Mouse (Mus musculus) forebrain, embryonic 10.5 days (tissue): ENCODE measurements around the gene Npas2. TPM values are rescaled to one million over a fixed set of nuclear protein-coding genes. Genes with fewer than 3 reads are reported as not detected.

Experiments used
- DNase-seq: peaks from one replicate; pipeline ENCODE4 v3.0.0-alpha.2; 2017; ENCODE audit warnings: low spot score; ENCODE audit errors: extremely low spot score
- H3K27ac ChIP-seq: fragments of 300-500 bp; sonication (generic); 2 replicates; pipeline ENCODE4 v1.5.1; 2016; ENCODE audit warnings: mild to moderate bottlenecking
- H3K27me3 ChIP-seq: fragments of 300-500 bp; sonication (generic); 2 replicates; pipeline ENCODE4 v1.6.1; 2016; ENCODE audit warnings: mild to moderate bottlenecking; ENCODE audit not compliant: poor library complexity, severe bottlenecking
- H3K36me3 ChIP-seq: fragments of 300-500 bp; sonication (generic); replicated peaks from 2 replicates; pipeline ENCODE4 v1.6.1; 2016; ENCODE audit warnings: mild to moderate bottlenecking, moderate library complexity
- H3K4me1 ChIP-seq: fragments of 300-500 bp; sonication (generic); 2 replicates; pipeline ENCODE4 v1.6.1; 2016
- H3K4me3 ChIP-seq: fragments of 300-500 bp; sonication (generic); 2 replicates; pipeline ENCODE4 v1.5.1; 2016; ENCODE audit warnings: mild to moderate bottlenecking, moderate library complexity
- H3K9me3 ChIP-seq: fragments of 300-500 bp; sonication (generic); 2 replicates; pipeline ENCODE4 v1.6.1; 2016; ENCODE audit warnings: mild to moderate bottlenecking, moderate library complexity
- WGBS: fragments of 180-500 bp; shearing (Covaris S2); methylation state at CpG from one replicate; pipeline ENCODE4 v1.1.7; 2016; 5-methylcytosine and 5-hydroxymethylcytosine counted together
- polyA plus RNA-seq: library from polyadenylated mRNA; unstranded; fragments of >200 nt; fragmentation: Nextera tagmentation; extraction: Ambion mirVana; gene quantifications from 2 replicates; pipeline ENCODE4 v1.2.1, GENCODE M21; 2016

Npas2 gene
- polyA plus RNA-seq, 1 experiment from 2014 or later: not detected

GRCm38 (mm10) chr1:39280391-39280790 lies 86.9 kb downstream of the Npas2 start:
- 92% methylated on average over 7 of the region's 7 CpGs for WGBS
- Histone ChIP-seq H3K4me1 (no peaks in the 10 kb centered on the region; the same call in 1 of the 2 replicates), H3K4me3 (no peak overlapping the region), H3K9me3 (0 out of 2 replicates have a peak, but pooled peaks cover 8% of the 10 kb centered on the region), H3K36me3 (no peaks in the 10 kb centered on the region), H3K27me3 (no peaks in the 10 kb centered on the region), H3K27ac (no peak overlapping the region)
- no peak for DNase-seq

GRCm38 (mm10) chr1:39280989-39281875 lies 87.7 kb downstream of the Npas2 start:
- Histone ChIP-seq H3K36me3 (no peaks in the 10 kb centered on the region), H3K9me3 (0 out of 2 replicates have a peak, but pooled peaks cover 8% of the 10 kb centered on the region), H3K27ac (no peak overlapping the region), H3K4me3 (no peak overlapping the region), H3K27me3 (no peaks in the 10 kb centered on the region), H3K4me1 (no peaks in the 10 kb centered on the region; the same call in 1 of the 2 replicates)
- WGBS: 91% methylated on average over 15 of the region's 15 CpGs
- DNase-seq: no peak

- H3K4me1 ChIP-seq: no peaks in the 10 kb centered on the region; the same call in 1 of the 2 replicates
- DNase-seq: no peak
- no peak overlapping the region for H3K27ac ChIP-seq
- H3K27me3 ChIP-seq: no peaks in the 10 kb centered on the region
- 88% methylated on average over 5 of the region's 5 CpGs for WGBS
- 0 out of 2 replicates have a peak, but pooled peaks cover 5% of the 10 kb centered on the region for H3K9me3 ChIP-seq
- H3K36me3 ChIP-seq: no peaks in the 10 kb centered on the region
- H3K4me3 ChIP-seq: no peak overlapping the region
Observed at GRCm38 (mm10) chr1:39281888-39282287, 88.4 kb downstream of the Npas2 start.

- H3K36me3 ChIP-seq: no peaks in the 10 kb centered on the region
- no peaks in the 10 kb centered on the region for H3K27me3 ChIP-seq
- H3K27ac ChIP-seq: no peak overlapping the region
- WGBS: 83% methylated on average over 7 of the region's 7 CpGs
- DNase-seq: no peak
- H3K9me3 ChIP-seq: no peaks in the 10 kb centered on the region
- no peaks in the 10 kb centered on the region; the same call in 1 of the 2 replicates for H3K4me1 ChIP-seq
- H3K4me3 ChIP-seq: no peak overlapping the region
Observed at GRCm38 (mm10) chr1:39283323-39283722, 89.8 kb downstream of the Npas2 start.

GRCm38 (mm10) chr1:39284786-39285185 lies 91.3 kb downstream of the Npas2 start:
- no peaks in the 10 kb centered on the region for H3K9me3 ChIP-seq
- no peak for DNase-seq
- no peaks in the 10 kb centered on the region for H3K27me3 ChIP-seq
- no peak overlapping the region for H3K4me3 ChIP-seq
- no peaks in the 10 kb centered on the region; the same call in 1 of the 2 replicates for H3K4me1 ChIP-seq
- 94% methylated on average over 16 of the region's 16 CpGs for WGBS
- H3K36me3 ChIP-seq: no peaks in the 10 kb centered on the region
- no peak overlapping the region for H3K27ac ChIP-seq

- H3K36me3 ChIP-seq: no peaks in the 10 kb centered on the region
- no peaks in the 10 kb centered on the region for H3K27me3 ChIP-seq
- DNase-seq: no peak
- H3K9me3 ChIP-seq: no peaks in the 10 kb centered on the region
- no peak overlapping the region for H3K27ac ChIP-seq
- H3K4me1 ChIP-seq: no peaks in the 10 kb centered on the region
- H3K4me3 ChIP-seq: no peak overlapping the region
- WGBS: 93% methylated on average over 9 of the region's 9 CpGs
Observed at GRCm38 (mm10) chr1:39287076-39287475, 93.5 kb downstream of the Npas2 start.

- H3K4me3 ChIP-seq: no peak overlapping the region
- no peaks in the 10 kb centered on the region for H3K9me3 ChIP-seq
- H3K27me3 ChIP-seq: no peaks in the 10 kb centered on the region
- H3K36me3 ChIP-seq: no peaks in the 10 kb centered on the region
- WGBS: 89% methylated on average over 4 of the region's 4 CpGs
- H3K27ac ChIP-seq: no peak overlapping the region
- DNase-seq: no peak
- no peaks in the 10 kb centered on the region for H3K4me1 ChIP-seq
Observed at GRCm38 (mm10) chr1:39287831-39288230, 94.3 kb downstream of the Npas2 start.

- H3K27ac ChIP-seq: no peak overlapping the region
- no peaks in the 10 kb centered on the region for H3K27me3 ChIP-seq
- no peak overlapping the region for H3K4me3 ChIP-seq
- WGBS: 86% methylated on average over 3 of the region's 3 CpGs
- H3K36me3 ChIP-seq: no peaks in the 10 kb centered on the region
- no peaks in the 10 kb centered on the region for H3K4me1 ChIP-seq
- no peak for DNase-seq
- no peaks in the 10 kb centered on the region for H3K9me3 ChIP-seq
Observed at GRCm38 (mm10) chr1:39288425-39288824, 94.9 kb downstream of the Npas2 start.

- H3K4me1 ChIP-seq: no peaks in the 10 kb centered on the region
- WGBS: 76% methylated on average over 3 of the region's 3 CpGs
- no peak overlapping the region for H3K4me3 ChIP-seq
- H3K27me3 ChIP-seq: no peaks in the 10 kb centered on the region
- H3K27ac ChIP-seq: no peak overlapping the region
- H3K36me3 ChIP-seq: no peaks in the 10 kb centered on the region
- no peaks in the 10 kb centered on the region for H3K9me3 ChIP-seq
- no peak for DNase-seq
Observed at GRCm38 (mm10) chr1:39292001-39292400, 98.5 kb downstream of the Npas2 start.

GRCm38 (mm10) chr1:39298294-39298693 lies 104.8 kb downstream of the Npas2 start:
- Histone ChIP-seq H3K4me1 (no peaks in the 10 kb centered on the region), H3K36me3 (no peaks in the 10 kb centered on the region), H3K4me3 (no peak overlapping the region), H3K27ac (no peak overlapping the region), H3K9me3 (peaks cover 6% of the 10 kb centered on the region; the same call in 1 of the 2 replicates), H3K27me3 (no peaks in the 10 kb centered on the region)
- DNase-seq: no peak
- 94% methylated on average over 9 of the region's 9 CpGs for whole genome bisulfite sequencing

- no peak overlapping the region for H3K4me3 ChIP-seq
- H3K9me3 ChIP-seq: peaks cover 6% of the 10 kb centered on the region; the same call in 1 of the 2 replicates
- H3K4me1 ChIP-seq: no peaks in the 10 kb centered on the region
- H3K27ac ChIP-seq: no peak overlapping the region
- H3K36me3 ChIP-seq: no peaks in the 10 kb centered on the region
- H3K27me3 ChIP-seq: no peaks in the 10 kb centered on the region
- no peak for DNase-seq
- WGBS: 93% methylated on average over 9 of the region's 9 CpGs
Observed at GRCm38 (mm10) chr1:39300243-39300642, 106.7 kb downstream of the Npas2 start.

GRCm38 (mm10) chr1:39300676-39301075 lies 107.1 kb downstream of the Npas2 start:
- Histone ChIP-seq H3K27me3 (no peaks in the 10 kb centered on the region), H3K36me3 (no peaks in the 10 kb centered on the region), H3K27ac (no peak overlapping the region), H3K9me3 (peaks cover 6% of the 10 kb centered on the region; the same call in 1 of the 2 replicates), H3K4me1 (no peaks in the 10 kb centered on the region), H3K4me3 (no peak overlapping the region)
- 95% methylated on average over 6 of the region's 6 CpGs for WGBS
- DNase-seq: no peak

- DNase-seq: no peak
- Histone ChIP-seq H3K27ac (no peak overlapping the region), H3K27me3 (no peaks in the 10 kb centered on the region), H3K36me3 (no peaks in the 10 kb centered on the region), H3K9me3 (peaks cover 6% of the 10 kb centered on the region; the same call in 1 of the 2 replicates), H3K4me1 (peaks cover 9% of the 10 kb centered on the region), H3K4me3 (no peak overlapping the region)
- WGBS: 91% methylated on average over 7 of the region's 7 CpGs
Observed at GRCm38 (mm10) chr1:39302246-39302645, 108.7 kb downstream of the Npas2 start.
